Mouse (Mus musculus) CH12.LX (cell line): ENCODE data around the gene Treml2.

ENCODE experiments used
- CHD2 ChIP-seq: IDR thresholded peaks from 2 replicates; pipeline ENCODE4 v1.6.1; 2011; ENCODE audit warnings: low read length, improper control_type of control experiment
- CTCF ChIP-seq, 2 experiments: IDR thresholded peaks in 1 of 2; conservative IDR thresholded peaks in 1 of 2; 2 replicates each; pipeline ENCODE4 v1.5.1; 2011 to 2012; ENCODE audit warnings: low read depth in 2 of 2, low read length in 2 of 2, improper control_type of control experiment in 1 of 2, inconsistent platforms in 1 of 2, mild to moderate bottlenecking in 1 of 2, moderate library complexity in 1 of 2
- EP300 ChIP-seq: IDR thresholded peaks from 2 replicates; pipeline ENCODE4 v1.6.1; 2011; ENCODE audit warnings: low read length, improper control_type of control experiment
- GABPA ChIP-seq: IDR thresholded peaks from 2 replicates; pipeline ENCODE4 v1.6.1; 2012; ENCODE audit warnings: low read depth, low read length, improper control_type of control experiment, inconsistent platforms; ENCODE audit not compliant: insufficient replicate concordance
- MXI1 ChIP-seq: IDR thresholded peaks from 2 replicates; pipeline ENCODE4 v1.6.1; 2011; ENCODE audit warnings: mild to moderate bottlenecking, low read depth, low read length, improper control_type of control experiment
- POLR2A ChIP-seq: IDR thresholded peaks from 2 replicates; pipeline ENCODE4 v1.6.1; 2011; ENCODE audit warnings: low read depth, mild to moderate bottlenecking, improper control_type of control experiment, low read length
- UBTF ChIP-seq: IDR thresholded peaks from 2 replicates; pipeline ENCODE4 v1.6.1; 2012; ENCODE audit warnings: low read depth, mild to moderate bottlenecking, inconsistent platforms, low read length, improper control_type of control experiment, moderate library complexity

- no peak for TF ChIP-seq MXI1
- no peak for TF ChIP-seq CHD2
- TF ChIP-seq EP300: no peak
- TF ChIP-seq CTCF (conservative IDR thresholded peaks at IDR 0.05 in 1 of 2, IDR thresholded peaks at IDR 0.05 in 1 of 2; ENCODE audit: low read depth in 2 of 2, low read length in 2 of 2): no peak
- no peak for TF ChIP-seq UBTF
- no peak for TF ChIP-seq POLR2A
- TF ChIP-seq GABPA: no peak
These were observed 46.9 kb downstream of the Treml2 start, which contains the start of gene Trem2 for GRCm38 (mm10) chr17:48346231-48346630.
